Mouse (Mus musculus) limb, embryonic 11.5 days (tissue): Measurements from ENCODE around the gene Cyp4b1. TPM values are rescaled to one million over a fixed set of nuclear protein-coding genes. Genes with fewer than 3 reads are reported as not detected.
A peak's percentile ranks its signal among the peaks of the same experiment; 100 is the strongest.
"Not testable (repeated sequence)": the region's sequence is repeated elsewhere in the genome, so short reads cannot be mapped to it uniquely, and the experiment has no call there.

Experiments used
- ATAC-seq: fragments of 200-750 bp; cut with Nextera tagmentation; 2 replicates; pipeline ENCODE4 v1.8.0; 2017; ENCODE audit warnings: low read depth; ENCODE audit not compliant: insufficient number of reproducible peaks, low FRiP score, low TSS enrichment
- DNase-seq: peaks from one replicate; pipeline ENCODE4 v3.0.0-alpha.2; 2015; ENCODE audit warnings: low spot score
- H3K27ac ChIP-seq: fragments of 300-500 bp; sonication (generic); replicated peaks from 2 replicates; pipeline ENCODE4 v1.5.1; 2014; ENCODE audit warnings: low read depth, mild to moderate bottlenecking, low read length
- H3K27me3 ChIP-seq: fragments of 300-500 bp; sonication (generic); 2 replicates; pipeline ENCODE4 v1.6.1; 2014; ENCODE audit warnings: mild to moderate bottlenecking, low read length, mixed read lengths; ENCODE audit not compliant: control insufficient read depth, insufficient read depth
- H3K36me3 ChIP-seq: fragments of 300-500 bp; sonication (generic); 2 replicates; pipeline ENCODE4 v1.6.1; 2014; ENCODE audit warnings: mild to moderate bottlenecking, low read length, moderate library complexity, mixed read lengths; ENCODE audit not compliant: control insufficient read depth, insufficient read depth
- H3K4me1 ChIP-seq: fragments of 300-500 bp; sonication (generic); 2 replicates; pipeline ENCODE4 v1.6.1; 2014; ENCODE audit warnings: low read length, mixed read lengths; ENCODE audit not compliant: control insufficient read depth, insufficient read depth
- H3K4me2 ChIP-seq: fragments of 300-500 bp; sonication (generic); 2 replicates; pipeline ENCODE4 v1.6.1; 2014; ENCODE audit warnings: low read depth, mild to moderate bottlenecking, moderate library complexity; ENCODE audit not compliant: severe bottlenecking
- H3K4me3 ChIP-seq: fragments of 300-500 bp; sonication (generic); 2 replicates; pipeline ENCODE4 v1.5.1; 2014; ENCODE audit warnings: low read depth, low read length
- H3K9ac ChIP-seq: fragments of 300-500 bp; sonication (generic); 2 replicates; pipeline ENCODE4 v1.6.1; 2014; ENCODE audit warnings: mild to moderate bottlenecking, low read length
- H3K9me3 ChIP-seq: fragments of 300-500 bp; sonication (generic); 2 replicates; pipeline ENCODE4 v1.6.1; 2016; ENCODE audit warnings: low read length; ENCODE audit not compliant: control insufficient read depth
- WGBS: fragments of 180-500 bp; shearing (Covaris S2); extraction: QIAGEN DNeasy Blood & Tissue Kit; methylation state at CpG from one replicate; pipeline ENCODE4 v1.1.7; 2014; 5-methylcytosine and 5-hydroxymethylcytosine counted together
- polyA plus RNA-seq: library from polyadenylated mRNA; unstranded; fragments of >200 nt; fragmentation: Nextera tagmentation; extraction: Ambion mirVana; gene quantifications from 2 replicates; pipeline ENCODE4 v1.2.1, GENCODE M21; 2014

Cyp4b1 gene
- polyA plus RNA-seq, result not detected in 2 replicates

DNA sequence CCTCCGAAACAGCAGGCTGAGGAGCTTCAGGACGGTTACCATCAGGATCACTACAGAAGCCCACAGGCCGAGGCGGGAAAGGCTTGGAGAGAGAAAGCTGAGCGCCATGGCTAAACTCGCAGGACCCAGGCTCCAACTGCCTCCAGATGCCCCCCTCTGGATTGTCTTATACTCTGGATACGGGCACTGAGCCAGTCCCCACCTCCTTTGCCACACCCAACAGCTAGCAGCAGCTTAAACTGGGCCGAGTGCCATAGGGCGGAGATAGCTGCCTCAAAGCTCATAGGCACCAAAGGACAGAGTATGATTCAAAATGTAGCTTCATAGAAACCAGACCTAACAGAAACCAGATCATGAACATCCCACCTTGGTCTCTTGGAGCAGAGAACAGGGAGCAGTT is at the start of gene Cyp4b1:
Gene Cyp4b1 (minus strand): TSS at position 144 of the 400 bp plus-strand sequence.
- no peaks in the 10 kb centered on the region for H3K9me3 ChIP-seq
- no peak within 1 kb of the TSS for H3K27ac ChIP-seq
- no peak within 1 kb of the TSS for H3K9ac ChIP-seq
- H3K4me1 ChIP-seq, result no peaks in the 10 kb centered on the region
- ATAC-seq (no peak), DNase-seq (no peak)
- H3K27me3 ChIP-seq, result no peaks in the 10 kb centered on the region
- H3K4me2 ChIP-seq, result no peak within 1 kb of the TSS
- no peaks in the 10 kb centered on the region for H3K36me3 ChIP-seq
- WGBS, result 90% methylated on average over 9 of the region's 9 CpGs
- no peak within 1 kb of the TSS for H3K4me3 ChIP-seq

DNA sequence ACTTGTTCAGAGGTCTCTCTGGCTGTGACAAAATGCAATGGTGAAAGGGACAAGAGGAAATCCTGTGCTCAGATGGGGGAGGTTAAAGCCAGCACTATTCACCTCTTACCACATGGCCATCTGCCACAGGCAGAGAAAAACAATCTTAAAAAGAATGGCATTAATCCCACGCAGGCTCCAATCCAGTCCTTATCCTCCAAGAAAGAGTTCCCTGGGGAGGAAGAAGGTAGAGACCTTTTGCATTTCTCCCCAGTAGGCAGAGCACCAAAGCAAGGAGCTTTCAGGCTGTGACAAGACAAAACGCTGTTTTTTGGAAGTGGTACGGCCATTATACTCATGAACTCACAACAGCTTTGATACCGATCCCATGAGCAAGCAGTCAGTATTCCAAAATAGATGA is 38.8 kb upstream of the Cyp4b1 start:
- Histone ChIP-seq H3K36me3 (no peaks in the 10 kb centered on the region), H3K4me3 (no peak overlapping the region), H3K27ac (no peak overlapping the region), H3K27me3 (no peaks in the 10 kb centered on the region), H3K4me1 (no peaks in the 10 kb centered on the region), H3K9ac (no peak overlapping the region), H3K4me2 (no peak overlapping the region), H3K9me3 (no peaks in the 10 kb centered on the region)
- no peak for ATAC-seq
- no peak for DNase-seq
- WGBS, result 73% methylated on average over 4 of the region's 4 CpGs

DNA sequence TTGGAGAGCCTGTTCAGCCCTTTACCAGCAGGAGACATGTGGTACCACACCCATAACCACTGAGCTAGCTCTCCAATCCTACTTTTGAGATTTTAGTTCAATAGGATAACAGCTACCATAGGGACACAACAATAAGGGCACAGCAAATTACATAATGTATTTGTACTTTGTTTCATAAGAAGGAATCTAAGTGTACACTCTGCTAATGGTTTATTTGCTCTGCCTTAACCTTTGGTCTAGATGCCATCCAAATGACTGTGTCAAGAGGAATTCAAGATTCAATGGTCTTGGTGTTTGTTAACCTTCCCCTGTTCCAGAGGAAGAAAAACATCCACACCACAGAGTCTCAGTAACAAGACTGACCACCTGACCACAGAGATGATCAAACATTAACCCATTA is 11.7 kb upstream of the Cyp4b1 start:
- Histone ChIP-seq H3K36me3 (no peaks in the 10 kb centered on the region), H3K9me3 (no peaks in the 10 kb centered on the region), H3K27me3 (no peaks in the 10 kb centered on the region), H3K9ac (no peak overlapping the region), H3K4me3 (no peak overlapping the region), H3K4me1 (no peaks in the 10 kb centered on the region), H3K4me2 (no peak overlapping the region), H3K27ac (no peak overlapping the region)
- ATAC-seq (no peak), DNase-seq (no peak)

DNA sequence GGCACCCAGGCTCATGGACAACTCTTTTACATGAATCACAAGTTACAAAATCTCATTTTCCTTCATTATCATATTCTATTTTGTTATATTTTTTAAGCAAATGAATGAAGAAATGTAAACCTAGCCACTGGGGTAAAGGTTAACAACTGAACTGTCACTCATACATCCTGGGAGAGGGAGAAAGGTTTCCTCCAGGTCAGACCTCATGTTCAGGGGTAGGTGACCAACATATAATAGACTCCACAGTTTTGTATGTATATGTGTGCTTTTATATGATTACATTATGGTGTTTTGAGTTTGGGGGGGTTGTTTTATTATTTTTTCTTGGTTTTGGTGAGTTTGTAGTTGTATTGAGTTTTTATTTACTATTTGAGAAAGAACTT is 10.3 kb upstream of the Cyp4b1 start:
- Histone ChIP-seq H3K9me3 (no peaks in the 10 kb centered on the region), H3K4me1 (no peaks in the 10 kb centered on the region), H3K27me3 (no peaks in the 10 kb centered on the region), H3K27ac (no peak overlapping the region), H3K9ac (no peak overlapping the region), H3K4me2 (peak overlapping the region; percentile 84; the same call in 1 of the 2 replicates), H3K36me3 (no peaks in the 10 kb centered on the region), H3K4me3 (no peak overlapping the region)
- DNase-seq (no peak), ATAC-seq (no peak)

DNA sequence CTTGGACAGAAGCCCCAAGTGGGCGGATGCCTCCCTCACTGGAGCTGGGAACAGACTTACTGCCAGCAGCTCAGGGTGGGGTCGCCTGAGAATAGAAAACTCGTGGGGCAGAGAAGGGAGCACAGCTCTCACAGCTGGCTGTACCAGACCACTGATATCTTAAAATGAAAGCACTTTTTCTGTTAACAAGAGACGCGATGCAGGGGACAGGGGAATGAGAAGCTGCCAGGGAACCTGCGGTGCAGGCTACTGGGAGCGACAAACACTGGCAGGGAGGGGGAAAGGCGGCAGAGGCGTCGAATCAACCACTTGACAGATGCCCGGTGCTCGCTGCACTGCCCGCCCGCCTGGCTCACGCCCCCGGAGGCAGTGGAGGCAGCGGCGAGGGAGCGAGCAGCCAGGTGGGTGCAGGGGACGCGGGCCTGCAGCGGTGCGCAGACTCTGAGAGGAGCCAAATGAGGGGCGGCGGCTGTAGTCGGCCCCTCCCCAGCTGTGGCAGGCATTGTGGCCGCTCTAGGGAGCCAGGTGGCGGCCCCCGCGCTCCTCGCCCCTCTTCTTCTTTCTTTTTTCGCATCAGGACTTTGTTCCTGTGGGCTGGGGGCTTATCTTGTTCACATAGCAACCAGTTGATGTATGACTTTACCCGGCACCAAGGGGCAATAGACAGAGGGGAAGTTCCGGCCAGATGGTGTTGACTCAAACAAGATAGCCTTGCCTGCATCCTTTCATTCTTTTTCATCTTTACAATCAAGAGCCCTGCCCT is 9.8 kb upstream of the Cyp4b1 start:
- Histone ChIP-seq H3K4me2 (peak overlapping the region; percentile 84), H3K27ac (no peak overlapping the region), H3K36me3 (no peaks in the 10 kb centered on the region), H3K4me3 (peak overlapping the region; percentile 26), H3K27me3 (no peaks in the 10 kb centered on the region), H3K9me3 (no peaks in the 10 kb centered on the region), H3K4me1 (no peaks in the 10 kb centered on the region), H3K9ac (peak overlapping the region; percentile 40)
- 3% methylated on average over 28 of the region's 34 CpGs for WGBS
- ATAC-seq, result peak; percentile 81
- peak; percentile 55 for DNase-seq

DNA sequence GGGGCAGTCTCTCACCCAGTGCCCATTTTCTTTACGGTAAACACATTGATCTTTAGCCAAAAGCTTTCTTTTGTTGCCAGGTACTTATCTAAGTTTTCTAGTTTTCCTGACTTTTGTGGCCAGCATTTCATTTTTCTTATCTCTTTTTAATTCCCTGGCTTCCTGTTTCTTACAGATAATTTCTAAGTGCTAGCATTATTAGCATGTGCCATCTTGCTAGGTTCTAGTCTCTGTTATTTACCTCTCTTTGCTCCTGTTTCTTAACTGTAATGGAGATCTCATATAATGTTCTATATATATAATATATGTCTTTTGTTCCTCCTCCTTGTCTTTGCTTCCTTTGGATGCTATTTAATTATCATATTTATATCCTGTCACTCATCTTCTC is 9.0 kb upstream of the Cyp4b1 start:
- H3K9me3 ChIP-seq, H3K4me1 ChIP-seq, H3K9ac ChIP-seq, H3K4me3 ChIP-seq, H3K4me2 ChIP-seq, H3K27ac ChIP-seq, ATAC-seq, H3K36me3 ChIP-seq, H3K27me3 ChIP-seq, DNase-seq: not testable (repeated sequence)
- WGBS, result 95% methylated on average over 1 of the region's 1 CpGs

DNA sequence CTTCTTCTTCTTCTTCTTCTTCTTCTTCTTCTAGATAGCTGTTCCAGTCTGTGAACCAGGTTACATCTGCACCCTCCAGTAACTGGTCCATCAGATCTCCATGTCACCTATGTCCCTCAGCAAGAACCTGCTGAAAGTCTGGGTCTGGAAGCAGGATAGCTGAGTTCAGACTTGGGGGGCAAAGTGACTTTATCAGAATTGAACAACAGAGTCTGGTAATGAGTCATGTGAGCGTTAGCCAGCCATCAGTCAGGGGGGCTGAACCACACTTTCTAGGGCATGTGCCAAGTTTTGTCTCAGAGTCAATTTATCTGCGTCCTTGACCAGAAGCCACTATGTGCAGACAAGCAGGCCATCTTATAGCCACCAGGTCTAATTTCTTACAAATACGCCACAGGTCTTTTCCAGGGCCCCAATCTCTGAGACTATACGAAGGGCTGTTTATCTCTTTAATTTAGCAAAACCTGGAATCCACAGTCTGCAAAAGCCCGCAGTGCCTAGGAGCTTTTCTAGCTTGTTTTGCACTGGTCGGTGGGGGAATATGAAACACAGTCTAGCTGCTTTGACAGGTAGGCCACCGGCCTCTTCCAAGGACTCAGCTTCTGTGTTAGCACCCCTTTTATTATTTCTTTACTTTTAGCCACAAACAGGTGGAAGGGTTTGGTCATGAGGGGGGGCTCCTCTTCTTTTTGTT is 8.5 kb upstream of the Cyp4b1 start:
- H3K27me3 ChIP-seq, H3K4me1 ChIP-seq, H3K4me3 ChIP-seq, H3K4me2 ChIP-seq, H3K27ac ChIP-seq, H3K9me3 ChIP-seq, H3K9ac ChIP-seq, DNase-seq, ATAC-seq, H3K36me3 ChIP-seq: not testable (repeated sequence)
- WGBS, result 90% methylated on average over 7 of the region's 7 CpGs

DNA sequence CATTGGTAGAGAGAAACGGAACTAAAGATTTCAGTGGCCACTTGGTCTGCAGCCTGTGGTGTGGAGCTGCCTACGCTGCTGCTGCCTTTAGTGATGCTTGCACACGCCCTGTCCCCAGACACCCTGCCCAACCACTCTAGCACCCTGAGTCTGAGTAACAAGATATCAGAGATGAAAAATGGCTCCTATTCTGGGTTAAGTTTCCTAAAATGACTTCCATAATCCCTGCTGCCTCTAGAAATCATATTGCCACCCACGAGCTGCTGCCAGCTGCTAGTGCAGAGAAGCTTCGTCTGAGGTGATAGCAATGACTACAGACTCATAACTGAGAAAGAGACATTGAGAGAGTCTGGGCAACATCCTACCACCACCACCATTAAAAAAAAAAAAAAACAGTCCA is 3.3 kb upstream of the Cyp4b1 start:
- no peak overlapping the region for H3K4me2 ChIP-seq
- ATAC-seq (no peak), DNase-seq (no peak)
- H3K27me3 ChIP-seq, result no peaks in the 10 kb centered on the region
- no peaks in the 10 kb centered on the region for H3K9me3 ChIP-seq
- H3K36me3 ChIP-seq, result no peaks in the 10 kb centered on the region
- H3K27ac ChIP-seq, result no peak overlapping the region
- 89% methylated on average over 5 of the region's 5 CpGs for WGBS
- no peak overlapping the region for H3K9ac ChIP-seq
- H3K4me3 ChIP-seq, result no peak overlapping the region
- H3K4me1 ChIP-seq, result no peaks in the 10 kb centered on the region
